In the genomic region with DNA sequence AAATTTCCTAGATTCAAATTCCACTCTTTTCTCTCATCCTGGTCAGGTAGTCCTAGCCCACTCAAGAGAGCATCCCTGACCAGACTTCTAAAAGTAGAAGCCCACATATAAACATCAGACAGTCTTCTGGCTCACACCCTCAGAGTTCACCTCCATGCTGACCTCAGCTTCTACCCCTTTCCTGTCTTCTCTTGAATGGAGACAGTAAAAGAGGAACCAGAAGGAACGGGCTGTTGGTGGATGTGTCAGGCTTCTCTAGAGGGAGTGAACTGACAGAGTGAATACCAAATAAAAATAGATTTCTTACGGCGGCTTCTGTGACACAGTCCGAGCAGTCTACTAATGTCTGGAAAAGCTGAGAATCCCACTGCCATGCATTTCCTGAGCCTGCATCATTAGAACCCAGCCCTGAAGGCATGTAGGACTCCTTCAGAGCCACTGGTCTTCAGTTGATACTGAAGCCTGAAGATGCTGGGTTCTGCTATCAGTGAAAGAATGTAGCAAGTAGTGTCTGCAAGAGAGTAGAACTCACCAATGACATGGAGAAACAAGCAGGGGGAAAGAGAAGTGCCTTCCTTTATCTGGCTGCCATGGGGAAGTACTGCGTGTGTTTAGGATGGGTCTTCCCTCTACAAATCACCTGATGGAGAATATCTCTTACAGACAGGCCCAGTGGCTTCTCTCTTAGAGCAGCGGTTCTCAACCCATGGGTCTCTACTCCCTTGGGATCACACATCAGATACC, we compare ENCODE assay signal across 23 mouse cellular contexts. TPM values are rescaled to one million over a fixed set of nuclear protein-coding genes. Genes with fewer than 3 reads are reported as not detected.
A peak's percentile ranks its signal among the peaks of the same experiment; 100 is the strongest.
DNase-seq lines count a peak whose midpoint lies in the region; ATAC-seq and TF ChIP-seq lines count a peak whose summit lies in the region.
"Had no signal": no experiment of that assay in that cellular context is flagged by ENCODE, and none has a peak within 500 bp of the region (broad histone marks: within the 10 kb centered on the region; RNA-seq: fewer than 3 reads in every experiment).

No protein-coding gene starts in this region.

- dilution Hi-C loops in CH12.LX (cut with MboI; ENCODE audit: extremely low pct_ligation_motif_present, extremely low pct_unique_long_range_greater_than_20kb, low sequenced_read_pairs) = no loop called here

- peak; percentile 75 for DNase-seq in heart, adult 11 months
- DNase-seq in heart, adult 8-10 months (ENCODE audit: low spot score) = no peak
- DNase-seq in CH12.LX (ENCODE audit: extremely low read depth) = peak; percentile 54
- DNase-seq in embryo, embryonic 11 days = no peak
- DNase-seq in liver, postnatal 0 days = no peak
- no peak for DNase-seq in cerebellum, adult 11 months
- DNase-seq: adrenal gland, postnatal 10 days; cerebellum, adult 18-20 months; cerebellum, postnatal 25 days; kidney, adult 18-20 months; right cerebral cortex, adult 18-20 months had no signal

- in situ Hi-C loops in CH12.LX (cut with MboI; ENCODE audit: low pct_ligation_motif_present, low pct_unique_long_range_greater_than_20kb, low sequenced_read_pairs) = no loop called here

- 0 out of 2 replicates have a peak, but pooled peaks have one; percentile 37 for ATAC-seq in megakaryocyte-erythroid progenitor cell, adult 5-6 weeks (replicated peaks; ENCODE audit: low FRiP score, low TSS enrichment, poor library complexity, severe bottlenecking)
- ATAC-seq in liver, postnatal 0 days = no peak
- ATAC-seq: activated CD4-positive, CD25-positive, alpha-beta regulatory T cell, adult 4 months; forebrain, embryonic 14.5 days; hindbrain, postnatal 0 days; lung, postnatal 0 days had no signal

- no peaks in the 10 kb centered on the region for H3K79me2 ChIP-seq in CH12.LX (replicated peaks; ENCODE audit: control insufficient read depth, extremely low read depth, insufficient read depth, poor library complexity, severe bottlenecking)

- TF ChIP-seq RAD21 in CH12.LX (IDR thresholded peaks at IDR 0.05; ENCODE audit: low read depth, low read length) = no peak

- no peaks in the 10 kb centered on the region for H3K36me3 ChIP-seq in CH12.LX (replicated peaks in 1 of 2; ENCODE audit: control insufficient read depth in 1 of 2, insufficient read depth in 1 of 2, low read length in 1 of 2)
- no peaks in the 10 kb centered on the region for H3K36me3 ChIP-seq in liver, postnatal 0 days (replicated peaks; ENCODE audit: insufficient read depth, low read length)
- H3K36me3 ChIP-seq: embryonic facial prominence, embryonic 10.5 days; hindbrain, embryonic 10.5 days; limb, embryonic 15.5 days; liver, embryonic 15.5 days had no signal

- H3K4me3 ChIP-seq in CH12.LX (replicated peaks in 1 of 3; ENCODE audit: low read depth in 2 of 3, low read length in 2 of 3, poor library complexity in 1 of 3) = no peak overlapping the region
- no peak overlapping the region for H3K4me3 ChIP-seq in cortical plate, adult 2 months (ENCODE audit: insufficient read depth, low read length)
- no peak overlapping the region for H3K4me3 ChIP-seq in liver, postnatal 0 days (ENCODE audit: low read depth, low read length)
- H3K4me3 ChIP-seq: embryonic facial prominence, embryonic 10.5 days; hindbrain, embryonic 10.5 days; limb, embryonic 15.5 days; liver, embryonic 15.5 days had no signal

- H3K27ac ChIP-seq in CH12.LX (ENCODE audit: insufficient read depth, low read depth) = no peak overlapping the region
- H3K27ac ChIP-seq in cortical plate, adult 2 months (ENCODE audit: insufficient read depth, low read length) = 0 out of 2 replicates have a peak overlapping the region, but pooled peaks have one; percentile 37
- H3K27ac ChIP-seq in liver, postnatal 0 days (ENCODE audit: low read depth) = no peak overlapping the region
- H3K27ac ChIP-seq: embryonic facial prominence, embryonic 10.5 days; hindbrain, embryonic 10.5 days; hindbrain, postnatal 0 days; kidney, postnatal 0 days; limb, embryonic 15.5 days; liver, embryonic 15.5 days had no signal

- peaks cover 3 to 19% of the 10 kb centered on the region in 2 experiments; a peak in 2 of 4 replicates for H3K4me1 ChIP-seq in CH12.LX (ENCODE audit: control insufficient read depth in 1 of 2, insufficient read depth in 2 of 2)
- H3K4me1 ChIP-seq in cortical plate, adult 2 months (ENCODE audit: control insufficient read depth, insufficient read depth, low read length) = no peaks in the 10 kb centered on the region
- H3K4me1 ChIP-seq in liver, postnatal 0 days (ENCODE audit: insufficient read depth) = no peaks in the 10 kb centered on the region
- H3K4me1 ChIP-seq: embryonic facial prominence, embryonic 10.5 days; hindbrain, embryonic 10.5 days; limb, embryonic 15.5 days had no signal

- peak; percentile 8; the same call in 1 of the 2 replicates for TF ChIP-seq EP300 in CH12.LX (IDR thresholded peaks at IDR 0.05; ENCODE audit: low read length)
- TF ChIP-seq EP300 in liver, postnatal 0 days (IDR thresholded peaks at IDR 0.05; ENCODE audit: low read depth) = no peak

- 0 out of 2 replicates have a peak overlapping the region, but pooled peaks have one; percentile 14 for H3K4me2 ChIP-seq in CH12.LX (ENCODE audit: insufficient read depth, low read depth, poor library complexity, severe bottlenecking)
- H3K4me2 ChIP-seq in liver, postnatal 0 days (ENCODE audit: low read depth, low read length) = no peak overlapping the region
- H3K4me2 ChIP-seq: limb, embryonic 15.5 days; liver, embryonic 15.5 days; midbrain, embryonic 11.5 days had no signal

- no peak overlapping the region for H3K9ac ChIP-seq in CH12.LX (ENCODE audit: insufficient read depth, low read depth)
- no peak overlapping the region for H3K9ac ChIP-seq in liver, postnatal 0 days (replicated peaks)
- H3K9ac ChIP-seq: limb, embryonic 15.5 days; liver, embryonic 15.5 days had no signal

- no peaks in the 10 kb centered on the region for H3K27me3 ChIP-seq in CH12.LX (replicated peaks)
- H3K27me3 ChIP-seq in liver, postnatal 0 days (ENCODE audit: insufficient read depth, low read length) = no peaks in the 10 kb centered on the region
- H3K27me3 ChIP-seq: limb, embryonic 15.5 days had no signal

- no peak for TF ChIP-seq POLR2A in CH12.LX (IDR thresholded peaks at IDR 0.05; ENCODE audit: low read depth, low read length)
- TF ChIP-seq POLR2A in cortical plate, adult 2 months (IDR thresholded peaks at IDR 0.05; ENCODE audit: extremely low read depth, insufficient read depth, low read length) = no peak

- 35% methylated on average over 6 of the region's 6 CpGs for WGBS in liver, postnatal 0 days (ENCODE audit: insufficient replicate concordance)

- H3K9me3 ChIP-seq in CH12.LX (replicated peaks; ENCODE audit: low read length) = no peaks in the 10 kb centered on the region
- no peaks in the 10 kb centered on the region for H3K9me3 ChIP-seq in liver, postnatal 0 days (ENCODE audit: low read length)
- H3K9me3 ChIP-seq: limb, embryonic 15.5 days; liver, embryonic 15.5 days had no signal

- TF ChIP-seq CTCF in CH12.LX (conservative IDR thresholded peaks at IDR 0.05 in 1 of 2, IDR thresholded peaks at IDR 0.05 in 1 of 2; ENCODE audit: low read depth in 2 of 2, low read length in 2 of 2) = no peak
- no peak for TF ChIP-seq CTCF in cortical plate, adult 2 months (IDR thresholded peaks at IDR 0.05; ENCODE audit: extremely low read depth, insufficient read depth, low read length)
- no peak for TF ChIP-seq CTCF in liver, postnatal 0 days (IDR thresholded peaks at IDR 0.05; ENCODE audit: low read depth)

TF ChIP-seq in CH12.LX, 34 proteins besides CTCF, POLR2A, EP300 and RAD21:
- no peak for TF ChIP-seq HCFC1 (IDR thresholded peaks at IDR 0.05; ENCODE audit: low read depth, low read length)
- 0 out of 2 replicates have a peak, but pooled peaks have one; percentile 9 for TF ChIP-seq MAFK (IDR thresholded peaks at IDR 0.05; ENCODE audit: insufficient replicate concordance, low read length)

RNA-seq across cellular contexts. Expression of a gene that starts 16.9 kb away (rescaled TPM):
- 10 to 100 TPM; 11.7 to 14.3 (median 12.5) TPM for total RNA-seq in heart, adult 8-10 months (2022)
- total RNA-seq in CH12.LX (2012; rRNA removed) (20.4 and 22.6 TPM in 2 replicates), CH12.LX (2014; rRNA removed) (35.7 and 39.2 TPM in 2 replicates)
- polyA plus RNA-seq in CH12.LX (2012; ENCODE audit: insufficient read length, low read depth) = 78.3 and 84.8 TPM in 2 replicates
- 37.1 and 39.4 TPM in 2 replicates for polyA plus RNA-seq in cortical plate, adult 2 months (2012; rRNA removed)
- total RNA-seq in megakaryocyte-erythroid progenitor cell, adult 5-6 weeks (2014; fragmentation: Nextera tagmentation) = 73.3 and 88.4 TPM in 2 replicates
- 74.4 and 85.9 TPM in 2 replicates for total RNA-seq in megakaryocyte-erythroid progenitor cell, adult 5-6 weeks (2017)
- polyA plus RNA-seq in liver, postnatal 0 days (2015; fragmentation: Nextera tagmentation; extraction: Ambion mirVana) = 22.9 and 24.0 TPM in 2 replicates

Comparison
In these comparisons a context has a peak if more than half of its experiments do, and no peak if none do; other contexts are left out.
1. DNase-seq: peak in heart, adult 11 months (single experiment) and CH12.LX (single experiment); none in heart, adult 8-10 months (single experiment), embryo, embryonic 11 days (single experiment), liver, postnatal 0 days (single experiment) and cerebellum, adult 11 months (single experiment).